Mouse (Mus musculus) adrenal gland, postnatal 4 days (tissue): ENCODE results near the gene Olfr1415. TPM values are rescaled to one million over a fixed set of nuclear protein-coding genes. Genes with fewer than 3 reads are reported as not detected.

Experiments
- microRNA-seq: library from miRNA; unstranded; fragments of <30 nt; microRNA quantifications from one replicate; pipeline ENCODE4 v1.2.0, GENCODE M21; 2021
- total RNA-seq, 2 experiments: library from RNA; stranded (reverse); gene quantifications; 2 replicates each; pipeline ENCODE4 v1.2.3; 2021

Gene Olfr1415
- total RNA-seq, 2 experiments from 2014 or later, result not detected

Small RNAs within 50 kb of the gene (microRNA-seq; reads per million reads assigned to microRNA genes)
- gene Mir6900, result 3.2 reads per million, percentile 8 among the genes with 10 or more reads in this experiment

Other genes with a start within 250 kb of the Olfr1415 start
- gene Ndufa10, start 22.2 kb downstream of the Olfr1415 start, total RNA-seq, result 100 to 1,000 TPM; 250 to 282 TPM
- gene Olfr1416, start 11.0 kb downstream of the Olfr1415 start, total RNA-seq, result not detected
- under 1 TPM in 1 of 2 experiments, not detected in 1; 0.08 TPM for gene Olfr1414, start 22.6 kb upstream of the Olfr1415 start, total RNA-seq
- gene Olfr1413, start 75.2 kb upstream of the Olfr1415 start, total RNA-seq, result not detected
- not detected for gene Olfr1412, start 89.7 kb upstream of the Olfr1415 start, total RNA-seq
- not detected for gene Olfr1411, start 98.3 kb upstream of the Olfr1415 start, total RNA-seq
- gene Olfr1410, start 109.7 kb upstream of the Olfr1415 start, total RNA-seq, result not detected
- not detected for gene Olfr12, start 121.7 kb upstream of the Olfr1415 start, total RNA-seq
- gene Cops9, start 145.9 kb upstream of the Olfr1415 start, total RNA-seq, result 100 to 1,000 TPM; 292 to 315 TPM
- under 1 TPM; 0.34 to 0.59 TPM for gene Otos, start 152.7 kb upstream of the Olfr1415 start, total RNA-seq